8 mouse cellular contexts compared by ENCODE assay signal in genomic region chr4:152153771-152154177, GRCm38 (mm10). TPM values are rescaled to one million over a fixed set of nuclear protein-coding genes. Genes with fewer than 3 reads are reported as not detected.
DNase-seq lines count a peak whose midpoint lies in the region; ATAC-seq and TF ChIP-seq lines count a peak whose summit lies in the region.

No protein-coding gene starts in this region.

- peaks cover 23% of the 10 kb centered on the region for H3K4me1 ChIP-seq in embryonic facial prominence, embryonic 13.5 days
- H3K4me1 ChIP-seq in liver, embryonic 11.5 days (replicated peaks; ENCODE audit: control insufficient read depth, insufficient read depth, low read length): peaks cover 30% of the 10 kb centered on the region
- peaks cover 23% of the 10 kb centered on the region for H3K4me1 ChIP-seq in stomach, embryonic 15.5 days

- DNase-seq in 3134 (ENCODE audit: extremely low read depth, insufficient read length, low spot score): peak; percentile 55
- DNase-seq in adrenal gland, adult 18-20 months (ENCODE audit: low spot score in 2 of 2): peak; percentile 79 to 85
- peak; percentile 72 to 79 for DNase-seq in heart, adult 9 months (ENCODE audit: low spot score in 2 of 2)
- DNase-seq in kidney, adult 9 months: peak; percentile 85
- DNase-seq in liver, embryonic 11.5 days (ENCODE audit: low spot score): peak; percentile 88

- WGBS in embryonic facial prominence, embryonic 13.5 days: 2% methylated on average over 23 of the region's 23 CpGs
- WGBS in liver, embryonic 11.5 days: under 1% methylated on average over 22 of the region's 23 CpGs
- WGBS in stomach, embryonic 15.5 days: 2% methylated on average over 23 of the region's 23 CpGs

- no peaks in the 10 kb centered on the region for H3K79me2 ChIP-seq in myocyte (ENCODE audit: control insufficient read depth, insufficient read depth)

- H3K27me3 ChIP-seq in embryonic facial prominence, embryonic 13.5 days: peaks cover 93% of the 10 kb centered on the region
- peaks cover 67% of the 10 kb centered on the region for H3K27me3 ChIP-seq in liver, embryonic 11.5 days (replicated peaks; ENCODE audit: control insufficient read depth, insufficient read depth, low read length)
- peaks cover 54% of the 10 kb centered on the region for H3K27me3 ChIP-seq in myocyte (ENCODE audit: control insufficient read depth, insufficient read depth, insufficient read length)
- peaks cover 63% of the 10 kb centered on the region for H3K27me3 ChIP-seq in stomach, embryonic 15.5 days (replicated peaks)

- peak overlapping the region; percentile 51 for H3K4me2 ChIP-seq in embryonic facial prominence, embryonic 13.5 days
- peak overlapping the region; percentile 62 for H3K4me2 ChIP-seq in liver, embryonic 11.5 days
- H3K4me2 ChIP-seq in myocyte (ENCODE audit: low read depth): peak overlapping the region; percentile 40
- H3K4me2 ChIP-seq in stomach, embryonic 15.5 days: peak overlapping the region; percentile 50

- peak overlapping the region; percentile 23 for H3K4me3 ChIP-seq in embryonic facial prominence, embryonic 13.5 days
- H3K4me3 ChIP-seq in liver, embryonic 11.5 days (ENCODE audit: low read depth, low read length): peak overlapping the region; percentile 42
- no peak overlapping the region for H3K4me3 ChIP-seq in myocyte
- H3K4me3 ChIP-seq in stomach, embryonic 15.5 days (replicated peaks): peak overlapping the region; percentile 17; the same call in 1 of the 2 replicates

- no peak for TF ChIP-seq POLR2A in myocyte (IDR thresholded peaks at IDR 0.05; ENCODE audit: insufficient read length, low read depth)

- no peaks in the 10 kb centered on the region for H3K36me3 ChIP-seq in embryonic facial prominence, embryonic 13.5 days
- H3K36me3 ChIP-seq in liver, embryonic 11.5 days (ENCODE audit: control insufficient read depth, insufficient read depth, low read length): no peaks in the 10 kb centered on the region
- H3K36me3 ChIP-seq in myocyte (ENCODE audit: control insufficient read depth, insufficient read depth): no peaks in the 10 kb centered on the region
- no peaks in the 10 kb centered on the region for H3K36me3 ChIP-seq in stomach, embryonic 15.5 days

- no peak overlapping the region for H3K9ac ChIP-seq in embryonic facial prominence, embryonic 13.5 days
- H3K9ac ChIP-seq in liver, embryonic 11.5 days (ENCODE audit: low read depth, low read length): no peak overlapping the region; the same call in 1 of the 2 replicates
- no peak overlapping the region for H3K9ac ChIP-seq in stomach, embryonic 15.5 days

- 0 out of 2 replicates have a peak, but pooled peaks have one; percentile 38 for ATAC-seq in embryonic facial prominence, embryonic 13.5 days (ENCODE audit: insufficient number of reproducible peaks, insufficient read depth, low FRiP score, low TSS enrichment, low read depth)
- ATAC-seq in liver, embryonic 11.5 days (replicated peaks; ENCODE audit: low FRiP score): peak; percentile 46
- peak; percentile 57 for ATAC-seq in stomach, embryonic 15.5 days (ENCODE audit: insufficient read depth, low FRiP score, low read depth)

- no peak overlapping the region for H3ac ChIP-seq in myocyte (ENCODE audit: control insufficient read depth, insufficient read length)

- no peak overlapping the region for H3K27ac ChIP-seq in embryonic facial prominence, embryonic 13.5 days
- no peak overlapping the region for H3K27ac ChIP-seq in liver, embryonic 11.5 days (ENCODE audit: low read depth, low read length)
- peak overlapping the region; percentile 54; the same call in 1 of the 2 replicates for H3K27ac ChIP-seq in stomach, embryonic 15.5 days

- no peaks in the 10 kb centered on the region for H3K9me3 ChIP-seq in embryonic facial prominence, embryonic 13.5 days
- H3K9me3 ChIP-seq in liver, embryonic 11.5 days (ENCODE audit: control insufficient read depth, low read length): no peaks in the 10 kb centered on the region
- no peaks in the 10 kb centered on the region for H3K9me3 ChIP-seq in stomach, embryonic 15.5 days

TF ChIP-seq in myocyte, 11 proteins besides CTCF, POLR2A, EP300 and RAD21:
- TF ChIP-seq E2F4 (IDR thresholded peaks at IDR 0.05; ENCODE audit: insufficient read depth): no peak

RNA-seq across cellular contexts. Expression of gene Espn, which starts 1.6 kb away (rescaled TPM):
- total RNA-seq in adrenal gland, adult 18-20 months (2021): 1 to 10 TPM; 1.9 to 3.3 TPM
- 3.4 and 5.9 TPM in 2 replicates for polyA plus RNA-seq in embryonic facial prominence, embryonic 13.5 days (2015; fragmentation: Nextera tagmentation; extraction: Ambion mirVana)
- 4.1 and 5.3 TPM in 2 replicates for polyA plus RNA-seq in liver, embryonic 11.5 days (2014; fragmentation: Nextera tagmentation; extraction: Ambion mirVana)
- polyA plus RNA-seq in myocyte (2012; fragmentation: generic; extraction: Trizol): 0.65 TPM
- polyA plus RNA-seq in stomach, embryonic 15.5 days (2015; fragmentation: Nextera tagmentation; extraction: Ambion mirVana): 15.9 and 19.2 TPM in 2 replicates

RNA-seq across cellular contexts. Expression of gene Hes2, which starts 4.9 kb away (rescaled TPM):
- total RNA-seq in adrenal gland, adult 18-20 months (2021): not detected
- 0.10 TPM in 1 of 2 replicates, not detected in the other for polyA plus RNA-seq in embryonic facial prominence, embryonic 13.5 days (2015; fragmentation: Nextera tagmentation; extraction: Ambion mirVana)
- polyA plus RNA-seq in liver, embryonic 11.5 days (2014; fragmentation: Nextera tagmentation; extraction: Ambion mirVana): not detected in 2 replicates
- polyA plus RNA-seq in myocyte (2012; fragmentation: generic; extraction: Trizol): not detected
- polyA plus RNA-seq in stomach, embryonic 15.5 days (2015; fragmentation: Nextera tagmentation; extraction: Ambion mirVana): 0.43 and 0.44 TPM in 2 replicates

RNA-seq across cellular contexts. Expression of gene Acot7, which starts 24.2 kb away (rescaled TPM):
- total RNA-seq in adrenal gland, adult 18-20 months (2021): 10 to 100 TPM; 45.7 to 54.0 TPM
- polyA plus RNA-seq in embryonic facial prominence, embryonic 13.5 days (2015; fragmentation: Nextera tagmentation; extraction: Ambion mirVana): 48.5 and 54.1 TPM in 2 replicates
- polyA plus RNA-seq in liver, embryonic 11.5 days (2014; fragmentation: Nextera tagmentation; extraction: Ambion mirVana): 50.0 and 51.1 TPM in 2 replicates
- 167 TPM for polyA plus RNA-seq in myocyte (2012; fragmentation: generic; extraction: Trizol)
- polyA plus RNA-seq in stomach, embryonic 15.5 days (2015; fragmentation: Nextera tagmentation; extraction: Ambion mirVana): 60.0 and 63.1 TPM in 2 replicates

RNA-seq across cellular contexts. Expression of gene Tnfrsf25, which starts 38.0 kb away (rescaled TPM):
- total RNA-seq in adrenal gland, adult 18-20 months (2021): 1 to 10 TPM; 1.3 to 2.8 TPM
- polyA plus RNA-seq in embryonic facial prominence, embryonic 13.5 days (2015; fragmentation: Nextera tagmentation; extraction: Ambion mirVana): 1.1 and 1.5 TPM in 2 replicates
- 0.90 and 1.3 TPM in 2 replicates for polyA plus RNA-seq in liver, embryonic 11.5 days (2014; fragmentation: Nextera tagmentation; extraction: Ambion mirVana)
- polyA plus RNA-seq in myocyte (2012; fragmentation: generic; extraction: Trizol): 4.0 TPM
- polyA plus RNA-seq in stomach, embryonic 15.5 days (2015; fragmentation: Nextera tagmentation; extraction: Ambion mirVana): 0.84 and 1.4 TPM in 2 replicates
